Mouse (Mus musculus): ENCODE data around the gene Olfr1496. TPM values are rescaled to one million over a fixed set of nuclear protein-coding genes. Genes with fewer than 3 reads are reported as not detected.

The Olfr1496 gene
- polyA plus RNA-seq, 1 experiment from 2014 or later, result not detected

GRCm38 (mm10) chr19:13819347-13819746 lies 41.7 kb downstream of the Olfr1496 start, which contains the start of gene Olfr1499:
Gene Olfr1499, minus strand, starts transcription at chr19:13819447.
- Histone ChIP-seq H3K27me3 (ENCODE audit: control insufficient read depth, insufficient read depth, low read length) (no peaks in the 10 kb centered on the region), H3K4me2 (replicated peaks; ENCODE audit: low read depth, low read length) (no peak within 1 kb of the TSS), H3K9me3 (ENCODE audit: control insufficient read depth, low read length) (no peaks in the 10 kb centered on the region), H3K36me3 (ENCODE audit: control insufficient read depth, insufficient read depth, low read length) (no peaks in the 10 kb centered on the region), H3K4me3 (ENCODE audit: low read length) (no peak within 1 kb of the TSS), H3K27ac (ENCODE audit: low read depth, low read length) (no peak within 1 kb of the TSS), H3K9ac (ENCODE audit: low read depth, low read length) (no peak within 1 kb of the TSS), H3K4me1 (ENCODE audit: control insufficient read depth, insufficient read depth, low read length) (no peaks in the 10 kb centered on the region)
- no peak for ATAC-seq (ENCODE audit: low FRiP score, low TSS enrichment)

- Histone ChIP-seq H3K36me3 (ENCODE audit: control insufficient read depth, insufficient read depth, low read length) (no peaks in the 10 kb centered on the region), H3K4me1 (ENCODE audit: control insufficient read depth, insufficient read depth, low read length) (no peaks in the 10 kb centered on the region), H3K9me3 (ENCODE audit: control insufficient read depth, low read length) (no peaks in the 10 kb centered on the region), H3K9ac (ENCODE audit: low read depth, low read length) (no peak overlapping the region), H3K4me3 (ENCODE audit: low read length) (no peak overlapping the region), H3K27ac (ENCODE audit: low read depth, low read length) (no peak overlapping the region), H3K27me3 (ENCODE audit: control insufficient read depth, insufficient read depth, low read length) (no peaks in the 10 kb centered on the region), H3K4me2 (replicated peaks; ENCODE audit: low read depth, low read length) (no peak overlapping the region)
- 65% methylated on average over 5 of the region's 5 CpGs for WGBS
- ATAC-seq (ENCODE audit: low FRiP score, low TSS enrichment), result no peak
Measured at GRCm38 (mm10) chr19:13820847-13821246, 43.2 kb downstream of the Olfr1496 start.

GRCm38 (mm10) chr19:13828447-13828846 lies 50.8 kb downstream of the Olfr1496 start:
- Histone ChIP-seq H3K36me3 (ENCODE audit: control insufficient read depth, insufficient read depth, low read length) (no peaks in the 10 kb centered on the region), H3K9ac (ENCODE audit: low read depth, low read length) (no peak overlapping the region), H3K4me2 (replicated peaks; ENCODE audit: low read depth, low read length) (no peak overlapping the region), H3K9me3 (ENCODE audit: control insufficient read depth, low read length) (no peaks in the 10 kb centered on the region), H3K4me3 (ENCODE audit: low read length) (no peak overlapping the region), H3K27me3 (ENCODE audit: control insufficient read depth, insufficient read depth, low read length) (no peaks in the 10 kb centered on the region), H3K4me1 (ENCODE audit: control insufficient read depth, insufficient read depth, low read length) (no peaks in the 10 kb centered on the region), H3K27ac (ENCODE audit: low read depth, low read length) (no peak overlapping the region)
- WGBS, result 88% methylated on average over 3 of the region's 3 CpGs
- ATAC-seq (ENCODE audit: low FRiP score, low TSS enrichment), result no peak

GRCm38 (mm10) chr19:13830388-13830787 lies 52.7 kb downstream of the Olfr1496 start, which contains the start of gene Olfr1500:
Gene Olfr1500, minus strand, starts transcription at chr19:13830488.
- no peak within 1 kb of the TSS for H3K4me2 ChIP-seq (replicated peaks; ENCODE audit: low read depth, low read length)
- no peak within 1 kb of the TSS for H3K9ac ChIP-seq (ENCODE audit: low read depth, low read length)
- H3K27me3 ChIP-seq (ENCODE audit: control insufficient read depth, insufficient read depth, low read length), result no peaks in the 10 kb centered on the region
- H3K4me1 ChIP-seq (ENCODE audit: control insufficient read depth, insufficient read depth, low read length), result no peaks in the 10 kb centered on the region
- H3K27ac ChIP-seq (ENCODE audit: low read depth, low read length), result no peak within 1 kb of the TSS
- no peak for ATAC-seq (ENCODE audit: low FRiP score, low TSS enrichment)
- H3K4me3 ChIP-seq (ENCODE audit: low read length), result no peak within 1 kb of the TSS
- H3K9me3 ChIP-seq (ENCODE audit: control insufficient read depth, low read length), result no peaks in the 10 kb centered on the region
- no peaks in the 10 kb centered on the region for H3K36me3 ChIP-seq (ENCODE audit: control insufficient read depth, insufficient read depth, low read length)

Other genes starting within 250 kb of the Olfr1496 start
- not detected in 2 replicates for gene Olfr1480, start 250.0 kb upstream of the Olfr1496 start, polyA plus RNA-seq (2014; fragmentation: Nextera tagmentation; extraction: Ambion mirVana)
- gene Olfr1484, start 194.4 kb upstream of the Olfr1496 start, polyA plus RNA-seq (2014; fragmentation: Nextera tagmentation; extraction: Ambion mirVana), result not detected in 2 replicates
- gene Olfr1487, start 160.5 kb upstream of the Olfr1496 start, polyA plus RNA-seq (2014; fragmentation: Nextera tagmentation; extraction: Ambion mirVana), result not detected in 2 replicates
- not detected in 2 replicates for gene Olfr1489, start 146.3 kb upstream of the Olfr1496 start, polyA plus RNA-seq (2014; fragmentation: Nextera tagmentation; extraction: Ambion mirVana)
- not detected in 2 replicates for gene Olfr1490, start 126.8 kb upstream of the Olfr1496 start, polyA plus RNA-seq (2014; fragmentation: Nextera tagmentation; extraction: Ambion mirVana)
- gene Olfr1491, start 80.6 kb upstream of the Olfr1496 start, polyA plus RNA-seq (2014; fragmentation: Nextera tagmentation; extraction: Ambion mirVana), result not detected in 2 replicates
- gene Olfr1493-ps1, start 54.6 kb upstream of the Olfr1496 start, polyA plus RNA-seq (2014; fragmentation: Nextera tagmentation; extraction: Ambion mirVana), result not detected in 2 replicates
- gene Olfr1494, start 38.1 kb upstream of the Olfr1496 start, polyA plus RNA-seq (2014; fragmentation: Nextera tagmentation; extraction: Ambion mirVana), result not detected in 2 replicates
- not detected in 2 replicates for gene Olfr1495, start 13.3 kb upstream of the Olfr1496 start, polyA plus RNA-seq (2014; fragmentation: Nextera tagmentation; extraction: Ambion mirVana)
- gene Olfr1497, start 20.3 kb downstream of the Olfr1496 start, polyA plus RNA-seq (2014; fragmentation: Nextera tagmentation; extraction: Ambion mirVana), result not detected in 2 replicates
- gene Olfr1499, start 41.6 kb downstream of the Olfr1496 start, polyA plus RNA-seq (2014; fragmentation: Nextera tagmentation; extraction: Ambion mirVana), result not detected in 2 replicates
- gene Olfr1500, start 52.6 kb downstream of the Olfr1496 start, polyA plus RNA-seq (2014; fragmentation: Nextera tagmentation; extraction: Ambion mirVana), result not detected in 2 replicates
- not detected in 2 replicates for gene Olfr1501, start 72.8 kb downstream of the Olfr1496 start, polyA plus RNA-seq (2014; fragmentation: Nextera tagmentation; extraction: Ambion mirVana)
- not detected in 2 replicates for gene Olfr1502, start 83.9 kb downstream of the Olfr1496 start, polyA plus RNA-seq (2014; fragmentation: Nextera tagmentation; extraction: Ambion mirVana)
- not detected in 2 replicates for gene Olfr1504, start 120.0 kb downstream of the Olfr1496 start, polyA plus RNA-seq (2014; fragmentation: Nextera tagmentation; extraction: Ambion mirVana)
- gene Olfr1505, start 135.7 kb downstream of the Olfr1496 start, polyA plus RNA-seq (2014; fragmentation: Nextera tagmentation; extraction: Ambion mirVana), result not detected in 2 replicates